Mouse (Mus musculus) embryonic facial prominence, embryonic 11.5 days (tissue): ENCODE measurements at regions not wholly inside any gene's neighbourhood (a gene's known extent, or its start where the extent isn't known, plus 50 kb on each side); places are given as distances from the start of the nearest gene placed in this dataset.
A peak's percentile ranks its signal among the peaks of the same experiment; 100 is the strongest.

Experiments used
- ATAC-seq: fragments of 200-750 bp; cut with Nextera tagmentation; replicated peaks from 2 replicates; pipeline ENCODE4 v1.8.0; 2017; ENCODE audit warnings: low read depth; ENCODE audit not compliant: insufficient number of reproducible peaks, low FRiP score, low TSS enrichment
- DNase-seq: peaks from one replicate; pipeline ENCODE4 v3.0.0-alpha.2; 2015; ENCODE audit warnings: low spot score
- H3K27ac ChIP-seq: fragments of 300-500 bp; sonication (generic); replicated peaks from 2 replicates; pipeline ENCODE4 v1.5.1; 2014; ENCODE audit warnings: mild to moderate bottlenecking, low read depth, low read length, control low read depth
- H3K27me3 ChIP-seq: fragments of 300-500 bp; sonication (generic); 2 replicates; pipeline ENCODE4 v1.6.1; 2014; ENCODE audit warnings: mild to moderate bottlenecking, low read length, moderate library complexity, mixed read lengths; ENCODE audit not compliant: control insufficient read depth, insufficient read depth
- H3K36me3 ChIP-seq: fragments of 300-500 bp; sonication (generic); replicated peaks from 2 replicates; pipeline ENCODE4 v1.6.1; 2014; ENCODE audit warnings: low read depth, mild to moderate bottlenecking, low read length, moderate library complexity, mixed read lengths; ENCODE audit not compliant: control insufficient read depth, insufficient read depth
- H3K4me1 ChIP-seq: fragments of 300-500 bp; sonication (generic); 2 replicates; pipeline ENCODE4 v1.6.1; 2014; ENCODE audit warnings: low read length, mixed read lengths; ENCODE audit not compliant: control insufficient read depth, insufficient read depth
- H3K4me2 ChIP-seq: fragments of 300-500 bp; sonication (generic); 2 replicates; pipeline ENCODE4 v1.6.1; 2014; ENCODE audit warnings: low read depth, mild to moderate bottlenecking, control low read depth, low read length, moderate library complexity
- H3K4me3 ChIP-seq: fragments of 300-500 bp; sonication (generic); 2 replicates; pipeline ENCODE4 v1.5.1; 2014; ENCODE audit warnings: low read depth, low read length, control low read depth
- H3K9ac ChIP-seq: fragments of 300-500 bp; sonication (generic); replicated peaks from 2 replicates; pipeline ENCODE4 v1.6.1; 2014; ENCODE audit warnings: mild to moderate bottlenecking, control low read depth, low read length
- H3K9me3 ChIP-seq: fragments of 300-500 bp; sonication (generic); replicated peaks from 2 replicates; pipeline ENCODE4 v1.6.1; 2016; ENCODE audit warnings: mild to moderate bottlenecking, low read length, inconsistent platforms, mixed read lengths; ENCODE audit not compliant: control insufficient read depth
- WGBS: fragments of 180-500 bp; shearing (Covaris S2); extraction: QIAGEN DNeasy Blood & Tissue Kit; methylation state at CpG from one replicate; pipeline ENCODE4 v1.1.7; 2014; 5-methylcytosine and 5-hydroxymethylcytosine counted together

- Histone ChIP-seq H3K27ac (no peak overlapping the region), H3K9ac (no peak overlapping the region), H3K36me3 (no peaks in the 10 kb centered on the region), H3K9me3 (no peaks in the 10 kb centered on the region), H3K4me2 (no peak overlapping the region), H3K4me1 (no peaks in the 10 kb centered on the region), H3K27me3 (no peaks in the 10 kb centered on the region; the same call in 1 of the 2 replicates), H3K4me3 (no peak overlapping the region)
- ATAC-seq (no peak), DNase-seq (peak; percentile 30)
- 73% methylated on average over 1 of the region's 1 CpGs for WGBS
Observed at GRCm38 (mm10) chr2:109539519-109539918, 135.0 kb upstream of the Bdnf start.

GRCm38 (mm10) chr2:109546486-109547115, 127.9 kb upstream of the Bdnf start:
- no peaks in the 10 kb centered on the region for H3K36me3 ChIP-seq
- no peaks in the 10 kb centered on the region for H3K4me1 ChIP-seq
- WGBS: 89% methylated on average over 7 of the region's 7 CpGs
- DNase-seq (no peak), ATAC-seq (no peak)
- no peaks in the 10 kb centered on the region for H3K27me3 ChIP-seq
- no peak overlapping the region for H3K27ac ChIP-seq
- H3K9me3 ChIP-seq: no peaks in the 10 kb centered on the region
- H3K4me2 ChIP-seq: no peak overlapping the region
- H3K4me3 ChIP-seq: no peak overlapping the region
- H3K9ac ChIP-seq: no peak overlapping the region

DNA sequence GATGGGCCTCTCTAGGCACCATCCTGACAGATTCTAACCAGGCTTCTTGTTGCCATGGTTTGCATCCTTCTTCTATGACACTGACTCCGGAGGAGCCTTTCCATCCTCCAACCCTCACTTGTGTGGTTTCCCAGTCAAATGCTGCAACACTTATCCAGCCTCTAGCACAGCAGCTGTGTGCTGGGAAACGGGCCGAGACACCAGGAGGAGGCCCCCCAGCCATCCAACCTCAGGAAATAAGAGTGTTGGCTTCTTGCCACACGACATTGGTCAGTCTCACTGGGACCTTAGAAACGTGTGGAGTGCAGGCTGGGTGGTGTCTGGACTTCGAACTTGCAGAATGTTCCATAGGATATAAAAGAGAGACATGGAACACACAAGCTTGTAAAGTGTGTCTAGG, 119.9 kb upstream of the Bdnf start:
- ATAC-seq: no peak
- DNase-seq: no peak
- no peaks in the 10 kb centered on the region for H3K27me3 ChIP-seq
- no peak overlapping the region for H3K9ac ChIP-seq
- 86% methylated on average over 6 of the region's 6 CpGs for WGBS
- H3K4me1 ChIP-seq: no peaks in the 10 kb centered on the region
- no peaks in the 10 kb centered on the region for H3K9me3 ChIP-seq
- no peak overlapping the region for H3K27ac ChIP-seq
- H3K36me3 ChIP-seq: no peaks in the 10 kb centered on the region
- no peak overlapping the region for H3K4me3 ChIP-seq
- H3K4me2 ChIP-seq: no peak overlapping the region

DNA sequence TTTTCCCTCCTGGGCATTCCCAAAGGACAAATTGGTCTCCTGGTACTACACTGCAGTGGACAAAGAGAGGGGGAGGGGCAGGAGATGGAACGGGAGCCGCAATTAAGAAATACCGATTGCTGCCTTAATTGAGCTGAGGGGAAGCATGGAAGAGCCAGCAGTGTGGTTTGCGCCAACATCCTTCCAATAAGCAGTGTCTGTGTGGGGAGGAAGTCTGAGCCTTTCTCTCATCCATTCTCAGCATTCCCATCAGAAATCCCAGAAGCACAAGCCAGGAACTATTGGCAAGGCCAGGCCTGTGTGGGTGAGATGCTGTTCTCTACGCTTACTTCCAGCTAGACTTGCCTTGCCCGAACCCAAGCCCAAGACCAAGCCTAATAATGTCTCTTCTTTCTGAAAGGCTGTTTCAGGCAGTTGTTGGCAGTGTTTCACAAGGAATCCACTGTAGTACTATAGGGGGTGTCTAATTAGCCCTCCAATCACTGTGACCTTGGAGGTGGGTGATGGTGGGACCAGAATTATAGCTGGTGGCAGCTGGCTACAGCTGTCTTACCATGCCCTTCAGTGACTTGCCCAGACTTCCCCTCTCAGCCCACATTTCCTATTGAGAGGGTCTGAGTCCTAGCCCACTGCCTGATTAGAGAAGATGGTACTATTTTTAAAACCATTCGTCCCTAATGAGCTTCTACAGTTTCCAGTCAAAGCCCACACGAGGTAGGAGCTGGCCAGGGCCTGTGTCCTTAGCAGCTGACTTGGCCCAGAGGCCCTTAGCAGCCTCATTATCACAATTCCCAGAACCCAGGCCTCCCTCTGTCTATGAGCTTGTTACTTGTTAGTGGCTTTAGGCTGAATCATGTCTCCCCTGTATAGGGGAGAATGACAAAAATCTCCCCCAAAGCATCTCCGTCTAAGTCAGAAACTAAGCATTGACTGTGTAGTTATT, 115.1 kb upstream of the Bdnf start:
- 67% methylated on average over 9 of the region's 9 CpGs for WGBS
- H3K36me3 ChIP-seq: no peaks in the 10 kb centered on the region

DNA sequence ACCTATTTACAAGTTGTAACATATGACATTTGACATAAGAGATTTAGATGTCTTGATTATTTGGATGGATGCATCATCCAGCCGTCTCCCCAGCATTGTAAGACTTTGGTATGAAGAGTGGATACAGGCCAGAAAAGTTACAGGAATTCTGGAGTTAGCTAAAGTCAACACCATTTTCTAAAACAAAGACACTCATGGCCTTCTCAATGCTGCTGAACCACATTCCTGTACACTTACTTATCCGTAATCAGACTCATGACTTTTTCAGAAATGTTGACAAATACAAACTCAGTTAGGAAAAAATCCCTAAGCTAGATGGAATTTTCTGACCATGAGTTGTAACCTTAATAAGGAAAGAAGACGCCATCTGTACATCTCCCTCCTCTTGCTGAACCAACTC, 111.5 kb upstream of the Bdnf start:
- H3K27me3 ChIP-seq: no peaks in the 10 kb centered on the region
- no peak for ATAC-seq
- H3K9me3 ChIP-seq: no peaks in the 10 kb centered on the region
- DNase-seq: no peak
- WGBS: 87% methylated on average over 3 of the region's 3 CpGs
- no peaks in the 10 kb centered on the region for H3K4me1 ChIP-seq
- no peak overlapping the region for H3K9ac ChIP-seq
- H3K4me2 ChIP-seq: no peak overlapping the region
- H3K27ac ChIP-seq: no peak overlapping the region
- no peak overlapping the region for H3K4me3 ChIP-seq
- H3K36me3 ChIP-seq: no peaks in the 10 kb centered on the region

More for the DNA sequence above, 115.1 kb upstream of the Bdnf start:
- Histone ChIP-seq H3K4me1 (no peaks in the 10 kb centered on the region), H3K4me2 (no peak overlapping the region), H3K27me3 (no peaks in the 10 kb centered on the region), H3K9ac (no peak overlapping the region), H3K9me3 (no peaks in the 10 kb centered on the region), H3K4me3 (no peak overlapping the region), H3K27ac (no peak overlapping the region)
- DNase-seq: no peak
- no peak for ATAC-seq

- no peaks in the 10 kb centered on the region for H3K36me3 ChIP-seq
- ATAC-seq: no peak
- H3K9ac ChIP-seq: no peak overlapping the region
Observed at GRCm38 (mm10) chr2:109576946-109577345, 97.6 kb upstream of the Bdnf start.

GRCm38 (mm10) chr2:109578870-109579310, 95.6 kb upstream of the Bdnf start:
- 6% methylated on average over 6 of the region's 6 CpGs for WGBS
- peak overlapping the region; percentile 13; the same call in 1 of the 2 replicates for H3K4me2 ChIP-seq
- ATAC-seq: peak; percentile 93

More at GRCm38 (mm10) chr2:109576946-109577345, 97.6 kb upstream of the Bdnf start:
- Histone ChIP-seq H3K27me3 (no peaks in the 10 kb centered on the region), H3K4me1 (no peaks in the 10 kb centered on the region), H3K4me2 (no peak overlapping the region), H3K27ac (no peak overlapping the region), H3K9me3 (no peaks in the 10 kb centered on the region), H3K4me3 (no peak overlapping the region)
- DNase-seq: no peak

More at GRCm38 (mm10) chr2:109578870-109579310, 95.6 kb upstream of the Bdnf start:
- no peak overlapping the region for H3K4me3 ChIP-seq
- H3K9me3 ChIP-seq: no peaks in the 10 kb centered on the region
- H3K9ac ChIP-seq: no peak overlapping the region
- no peaks in the 10 kb centered on the region for H3K27me3 ChIP-seq
- no peaks in the 10 kb centered on the region for H3K4me1 ChIP-seq
- H3K27ac ChIP-seq: no peak overlapping the region
- DNase-seq: peak; percentile 59
- H3K36me3 ChIP-seq: no peaks in the 10 kb centered on the region
